Comparison of ENCODE assay signal across 10 mouse cellular contexts in genomic region chr5:115220931-115221640, GRCm38 (mm10). TPM values are rescaled to one million over a fixed set of nuclear protein-coding genes. Genes with fewer than 3 reads are reported as not detected.
DNase-seq lines count a peak whose midpoint lies in the region; ATAC-seq and TF ChIP-seq lines count a peak whose summit lies in the region.
"Had no signal": no experiment of that assay in that cellular context is flagged by ENCODE, and none has a peak within 500 bp of the region (broad histone marks: within the 10 kb centered on the region; RNA-seq: fewer than 3 reads in every experiment).

No protein-coding gene starts in this region.

- H3K27me3 ChIP-seq in forebrain, embryonic 13.5 days = peaks cover 8% of the 10 kb centered on the region; the same call in 1 of the 2 replicates
- H3K27me3 ChIP-seq in forebrain, embryonic 12.5 days = peaks cover 7% of the 10 kb centered on the region
- H3K27me3 ChIP-seq in embryonic facial prominence, embryonic 15.5 days = peaks cover 3% of the 10 kb centered on the region; the same call in 1 of the 2 replicates

- no peak overlapping the region for H3K9ac ChIP-seq in forebrain, embryonic 13.5 days
- no peak overlapping the region for H3K9ac ChIP-seq in forebrain, embryonic 12.5 days
- no peak overlapping the region for H3K9ac ChIP-seq in embryonic facial prominence, embryonic 15.5 days

- DNase-seq in left cerebral cortex, adult 2 months (ENCODE audit: extremely low spot score in 1 of 2, low spot score in 2 of 2) = peak; percentile 53 to 71
- no peak for DNase-seq in left cerebral cortex, postnatal 10 days (ENCODE audit: extremely low spot score in 1 of 2, low spot score in 2 of 2)
- peak; percentile 61 for DNase-seq in right cerebral cortex, postnatal 25 days
- DNase-seq in adrenal gland, postnatal 25 days = no peak
- no peak for DNase-seq in gastrocnemius, postnatal 10 days
- DNase-seq: lung, postnatal 10 days had no signal

- H3K4me3 ChIP-seq in forebrain, embryonic 13.5 days = no peak overlapping the region
- H3K4me3 ChIP-seq in forebrain, embryonic 12.5 days (replicated peaks) = no peak overlapping the region
- H3K4me3 ChIP-seq in left cerebral cortex, adult 2 months = no peak overlapping the region
- no peak overlapping the region for H3K4me3 ChIP-seq in embryonic facial prominence, embryonic 15.5 days (replicated peaks)
- H3K4me3 ChIP-seq: hindbrain, embryonic 10.5 days had no signal

- H3K27ac ChIP-seq in forebrain, embryonic 13.5 days = 0 out of 2 replicates have a peak overlapping the region, but pooled peaks have one; percentile 10
- no peak overlapping the region for H3K27ac ChIP-seq in forebrain, embryonic 12.5 days
- H3K27ac ChIP-seq in left cerebral cortex, adult 2 months = peak overlapping the region; percentile 52
- no peak overlapping the region for H3K27ac ChIP-seq in embryonic facial prominence, embryonic 15.5 days (replicated peaks)
- H3K27ac ChIP-seq: hindbrain, embryonic 10.5 days had no signal

- intact Hi-C loops in left cerebral cortex, adult 2 months (cut with DNase I) = no loop called here
- intact Hi-C loops in left cerebral cortex, postnatal 10 days (cut with DNase I) = no loop called here

- WGBS in forebrain, embryonic 13.5 days = 38% methylated on average over 13 of the region's 13 CpGs
- WGBS in forebrain, embryonic 12.5 days = 48% methylated on average over 13 of the region's 13 CpGs
- 22% methylated on average over 13 of the region's 13 CpGs for WGBS in embryonic facial prominence, embryonic 15.5 days

- H3K9me3 ChIP-seq in forebrain, embryonic 13.5 days (replicated peaks) = 0 out of 2 replicates have a peak, but pooled peaks cover 5% of the 10 kb centered on the region
- H3K9me3 ChIP-seq in forebrain, embryonic 12.5 days = no peaks in the 10 kb centered on the region
- no peaks in the 10 kb centered on the region for H3K9me3 ChIP-seq in embryonic facial prominence, embryonic 15.5 days (replicated peaks)

- H3K4me2 ChIP-seq in forebrain, embryonic 13.5 days = no peak overlapping the region
- H3K4me2 ChIP-seq in forebrain, embryonic 12.5 days = no peak overlapping the region
- no peak overlapping the region for H3K4me2 ChIP-seq in embryonic facial prominence, embryonic 15.5 days (replicated peaks)

- H3K4me1 ChIP-seq in forebrain, embryonic 13.5 days = peaks cover 10% of the 10 kb centered on the region
- peaks cover 5% of the 10 kb centered on the region for H3K4me1 ChIP-seq in forebrain, embryonic 12.5 days
- peaks cover 10% of the 10 kb centered on the region for H3K4me1 ChIP-seq in embryonic facial prominence, embryonic 15.5 days

- no peak for TF ChIP-seq CTCF in left cerebral cortex, adult 2 months (IDR thresholded peaks at IDR 0.05)

- no peak for ATAC-seq in forebrain, embryonic 13.5 days
- ATAC-seq in forebrain, embryonic 12.5 days (ENCODE audit: low FRiP score) = no peak
- ATAC-seq in embryonic facial prominence, embryonic 15.5 days (ENCODE audit: insufficient number of reproducible peaks, low FRiP score, low TSS enrichment, low read depth) = peak; percentile 56; the same call in 1 of the 2 replicates

- no peaks in the 10 kb centered on the region for H3K36me3 ChIP-seq in forebrain, embryonic 13.5 days (ENCODE audit: poor library complexity, severe bottlenecking)
- H3K36me3 ChIP-seq in forebrain, embryonic 12.5 days (replicated peaks) = no peaks in the 10 kb centered on the region
- no peaks in the 10 kb centered on the region for H3K36me3 ChIP-seq in embryonic facial prominence, embryonic 15.5 days
- H3K36me3 ChIP-seq: hindbrain, embryonic 10.5 days had no signal

RNA-seq across cellular contexts. Expression of gene Pop5, which starts 14.6 kb away (rescaled TPM):
- polyA plus RNA-seq in forebrain, embryonic 13.5 days (2015; fragmentation: Nextera tagmentation; extraction: Ambion mirVana) = 102 and 112 TPM in 2 replicates
- polyA plus RNA-seq in forebrain, embryonic 12.5 days (2016; fragmentation: Nextera tagmentation; extraction: Ambion mirVana) = 90.5 and 97.1 TPM in 2 replicates
- 100 to 1,000 TPM; 116 to 117 TPM for total RNA-seq in left cerebral cortex, adult 2 months (2021)
- 10 to 100 TPM; 35.5 to 35.7 TPM for total RNA-seq in left cerebral cortex, postnatal 10 days (2021)
- polyA plus RNA-seq in embryonic facial prominence, embryonic 15.5 days (2015; fragmentation: Nextera tagmentation; extraction: Ambion mirVana) = 90.1 and 92.0 TPM in 2 replicates
- total RNA-seq in adrenal gland, postnatal 25 days (2021) = 77.2 and 94.0 TPM in 2 replicates
- 10 to 100 TPM; 17.7 to 26.2 TPM for total RNA-seq in gastrocnemius, postnatal 10 days (2021)

RNA-seq across cellular contexts. Expression of gene Cabp1, which starts 26.9 kb away (rescaled TPM):
- 5.7 and 12.6 TPM in 2 replicates for polyA plus RNA-seq in forebrain, embryonic 13.5 days (2015; fragmentation: Nextera tagmentation; extraction: Ambion mirVana)
- 6.0 and 6.1 TPM in 2 replicates for polyA plus RNA-seq in forebrain, embryonic 12.5 days (2016; fragmentation: Nextera tagmentation; extraction: Ambion mirVana)
- 100 to 1,000 TPM; 319 to 335 TPM for total RNA-seq in left cerebral cortex, adult 2 months (2021)
- total RNA-seq in left cerebral cortex, postnatal 10 days (2021) = 100 to 1,000 TPM; 109 to 111 TPM
- polyA plus RNA-seq in embryonic facial prominence, embryonic 15.5 days (2015; fragmentation: Nextera tagmentation; extraction: Ambion mirVana) = 2.6 and 3.0 TPM in 2 replicates
- total RNA-seq in adrenal gland, postnatal 25 days (2021) = 36.4 and 44.4 TPM in 2 replicates
- total RNA-seq in gastrocnemius, postnatal 10 days (2021) = 1 to 10 TPM; 2.1 to 4.5 TPM

RNA-seq across cellular contexts. Expression of gene Rnf10, which starts 51.6 kb away (rescaled TPM):
- polyA plus RNA-seq in forebrain, embryonic 13.5 days (2015; fragmentation: Nextera tagmentation; extraction: Ambion mirVana) = 134 and 138 TPM in 2 replicates
- polyA plus RNA-seq in forebrain, embryonic 12.5 days (2016; fragmentation: Nextera tagmentation; extraction: Ambion mirVana) = 187 and 195 TPM in 2 replicates
- 100 to 1,000 TPM; 253 to 265 TPM for total RNA-seq in left cerebral cortex, adult 2 months (2021)
- 100 to 1,000 TPM; 256 to 269 TPM for total RNA-seq in left cerebral cortex, postnatal 10 days (2021)
- 158 and 170 TPM in 2 replicates for polyA plus RNA-seq in embryonic facial prominence, embryonic 15.5 days (2015; fragmentation: Nextera tagmentation; extraction: Ambion mirVana)
- total RNA-seq in adrenal gland, postnatal 25 days (2021) = 269 and 281 TPM in 2 replicates
- 100 to 1,000 TPM; 220 to 226 TPM for total RNA-seq in gastrocnemius, postnatal 10 days (2021)

RNA-seq across cellular contexts. Expression of gene Coq5, which starts 58.4 kb away (rescaled TPM):
- 53.7 and 54.0 TPM in 2 replicates for polyA plus RNA-seq in forebrain, embryonic 13.5 days (2015; fragmentation: Nextera tagmentation; extraction: Ambion mirVana)
- polyA plus RNA-seq in forebrain, embryonic 12.5 days (2016; fragmentation: Nextera tagmentation; extraction: Ambion mirVana) = 54.3 and 57.1 TPM in 2 replicates
- 10 to 100 TPM; 39.9 to 41.9 TPM for total RNA-seq in left cerebral cortex, adult 2 months (2021)
- total RNA-seq in left cerebral cortex, postnatal 10 days (2021) = 10 to 100 TPM; 36.4 to 37.1 TPM
- 37.3 and 37.6 TPM in 2 replicates for polyA plus RNA-seq in embryonic facial prominence, embryonic 15.5 days (2015; fragmentation: Nextera tagmentation; extraction: Ambion mirVana)
- 51.0 and 53.0 TPM in 2 replicates for total RNA-seq in adrenal gland, postnatal 25 days (2021)
- total RNA-seq in gastrocnemius, postnatal 10 days (2021) = 10 to 100 TPM; 64.5 to 81.1 TPM

Comparison
In these comparisons a context has a peak if more than half of its experiments do, and no peak if none do; other contexts are left out.
1. H3K27ac ChIP-seq: peak in forebrain, embryonic 13.5 days (single experiment) and left cerebral cortex, adult 2 months (single experiment); none in forebrain, embryonic 12.5 days (single experiment) and embryonic facial prominence, embryonic 15.5 days (single experiment).
2. DNase-seq: peak in left cerebral cortex, adult 2 months (2 of 2) and right cerebral cortex, postnatal 25 days (single experiment); none in left cerebral cortex, postnatal 10 days (0 of 2), adrenal gland, postnatal 25 days (single experiment) and gastrocnemius, postnatal 10 days (single experiment).